Mouse (Mus musculus) cortical plate, adult 2 months (tissue): Measurements from ENCODE around the gene Irgq.

ENCODE experiments used
- CTCF ChIP-seq: fragments of 200-500 bp; IDR thresholded peaks from 2 replicates; pipeline ENCODE4 v1.5.1; 2011; ENCODE audit warnings: mild to moderate bottlenecking, control low read depth, low read length; ENCODE audit not compliant: insufficient read depth; ENCODE audit errors: extremely low read depth
- POLR2A ChIP-seq: fragments of 200-500 bp; IDR thresholded peaks from 2 replicates; pipeline ENCODE4 v1.6.1; 2011; ENCODE audit warnings: mild to moderate bottlenecking, low read length, control low read depth; ENCODE audit not compliant: insufficient read depth; ENCODE audit errors: extremely low read depth

GRCm38 (mm10) chr7:24574224-24574796 lies 43.8 kb downstream of the Irgq start:
- TF ChIP-seq CTCF (no peak), POLR2A (no peak)
